Mouse (Mus musculus) MEL (cell line): Measurements from ENCODE around the gene Rpl26. TPM values are rescaled to one million over a fixed set of nuclear protein-coding genes. Genes with fewer than 3 reads are reported as not detected.
A peak's percentile ranks its signal among the peaks of the same experiment; 100 is the strongest.
"Not testable (repeated sequence)": the region's sequence is repeated elsewhere in the genome, so short reads cannot be mapped to it uniquely, and the experiment has no call there.

Source experiments
- DNase-seq: peaks from one replicate; pipeline ENCODE4 v3.0.0; 2011; ENCODE audit warnings: low read depth, low spot score
- H3K27ac ChIP-seq: 2 replicates; pipeline ENCODE4 v1.5.1; 2012; ENCODE audit warnings: low read depth, mild to moderate bottlenecking, control low read depth, low read length, moderate library complexity; ENCODE audit not compliant: control insufficient read depth
- H3K27me3 ChIP-seq, 2 experiments: fragments of 150-350 bp in 1 of 2; sonication (generic) in 1 of 2; 2 replicates each; pipeline ENCODE4 v1.6.1; 2012; ENCODE audit warnings: low read length in 2 of 2, mild to moderate bottlenecking in 2 of 2, improper control_type of control experiment in 1 of 2, moderate library complexity in 1 of 2; ENCODE audit not compliant: insufficient read depth in 2 of 2, control insufficient read depth in 1 of 2
- H3K36me3 ChIP-seq, 2 experiments: 2 replicates each; pipeline ENCODE4 v1.6.1; 2012 to 2014; ENCODE audit warnings: low read length in 2 of 2, improper control_type of control experiment in 1 of 2, inconsistent platforms in 1 of 2, mild to moderate bottlenecking in 1 of 2; ENCODE audit not compliant: insufficient read depth in 2 of 2, control insufficient read depth in 1 of 2
- H3K4me1 ChIP-seq, 2 experiments: fragments of 150-350 bp in 1 of 2; sonication (generic) in 1 of 2; 2 replicates each; pipeline ENCODE4 v1.6.1; 2012; ENCODE audit warnings: low read length in 2 of 2, improper control_type of control experiment in 1 of 2, mild to moderate bottlenecking in 1 of 2; ENCODE audit not compliant: insufficient read depth in 2 of 2, control insufficient read depth in 1 of 2
- H3K4me3 ChIP-seq, 2 experiments: fragments of 150-350 bp in 1 of 2; sonication (generic) in 1 of 2; 2 replicates each; pipeline ENCODE4 v1.5.1; 2012; ENCODE audit warnings: low read depth in 2 of 2, low read length in 2 of 2, mild to moderate bottlenecking in 2 of 2, moderate library complexity in 2 of 2, control low read depth in 1 of 2, improper control_type of control experiment in 1 of 2; ENCODE audit not compliant: control insufficient read depth in 1 of 2, insufficient read depth in 1 of 2
- H3K79me2 ChIP-seq: 2 replicates; pipeline ENCODE4 v1.6.1; 2012; ENCODE audit warnings: mild to moderate bottlenecking, low read length, moderate library complexity; ENCODE audit not compliant: control insufficient read depth, poor library complexity, insufficient read depth
- H3K9ac ChIP-seq: 2 replicates; pipeline ENCODE4 v1.6.1; 2012; ENCODE audit warnings: low read depth, mild to moderate bottlenecking, control low read depth, low read length, moderate library complexity; ENCODE audit not compliant: control insufficient read depth, poor library complexity, severe bottlenecking
- H3K9me3 ChIP-seq: fragments of 150-350 bp; sonication (generic); replicated peaks from 2 replicates; pipeline ENCODE4 v1.6.1; 2012; ENCODE audit warnings: mild to moderate bottlenecking, low read length, improper control_type of control experiment, moderate library complexity; ENCODE audit not compliant: insufficient read depth
- BHLHE40 ChIP-seq: IDR thresholded peaks from 2 replicates; pipeline ENCODE4 v1.6.1; 2012; ENCODE audit warnings: low read depth, mild to moderate bottlenecking, inconsistent platforms, low read length, improper control_type of control experiment, borderline replicate concordance
- EP300 ChIP-seq, 2 experiments: IDR thresholded peaks; 2 replicates each; pipeline ENCODE4 v1.6.1; 2011; ENCODE audit warnings: improper control_type of control experiment in 2 of 2, low read length in 2 of 2, low read depth in 1 of 2, mild to moderate bottlenecking in 1 of 2
- GABPA ChIP-seq: IDR thresholded peaks from 2 replicates; pipeline ENCODE4 v1.6.1; 2012; ENCODE audit warnings: low read depth, mild to moderate bottlenecking, inconsistent platforms, low read length, improper control_type of control experiment, moderate library complexity
- GATA1 ChIP-seq: IDR thresholded peaks from 2 replicates; pipeline ENCODE4 v1.6.1; 2011; ENCODE audit warnings: low read depth, low read length, improper control_type of control experiment
- HCFC1 ChIP-seq: IDR thresholded peaks from 2 replicates; pipeline ENCODE4 v1.6.1; 2012; ENCODE audit warnings: low read depth, mild to moderate bottlenecking, inconsistent platforms, low read length, improper control_type of control experiment, moderate library complexity
- JUND ChIP-seq: IDR thresholded peaks from 2 replicates; pipeline ENCODE4 v1.6.1; 2011; ENCODE audit warnings: low read depth, mild to moderate bottlenecking, improper control_type of control experiment, low read length
- MAZ ChIP-seq: IDR thresholded peaks from 2 replicates; pipeline ENCODE4 v1.6.1; 2012; ENCODE audit warnings: low read depth, mild to moderate bottlenecking, inconsistent platforms, low read length, improper control_type of control experiment
- MEF2A ChIP-seq: IDR thresholded peaks from 2 replicates; pipeline ENCODE4 v1.6.1; 2014; ENCODE audit warnings: low read depth, mild to moderate bottlenecking, inconsistent platforms, low read length, improper control_type of control experiment; ENCODE audit not compliant: poor library complexity, insufficient replicate concordance, severe bottlenecking; ENCODE audit errors: extremely low read depth
- MXI1 ChIP-seq: IDR thresholded peaks from 2 replicates; pipeline ENCODE4 v1.6.1; 2011; ENCODE audit warnings: mild to moderate bottlenecking, low read depth, low read length, improper control_type of control experiment
- MYC ChIP-seq: IDR thresholded peaks from 2 replicates; pipeline ENCODE4 v1.6.1; 2011; ENCODE audit warnings: low read depth, mild to moderate bottlenecking, low read length, improper control_type of control experiment, moderate library complexity
- NELFE ChIP-seq: IDR thresholded peaks from 2 replicates; pipeline ENCODE4 v1.6.1; 2011; ENCODE audit warnings: low read depth, low read length, improper control_type of control experiment
- POLR2A ChIP-seq, 2 experiments: IDR thresholded peaks; 2 replicates each; pipeline ENCODE4 v1.6.1; 2011 to 2012; ENCODE audit warnings: low read length in 2 of 2, mild to moderate bottlenecking in 2 of 2, control low read depth in 1 of 2, improper control_type of control experiment in 1 of 2, low read depth in 1 of 2, moderate library complexity in 1 of 2; ENCODE audit not compliant: control insufficient read depth in 1 of 2, insufficient read depth in 1 of 2, poor library complexity in 1 of 2
- SIN3A ChIP-seq: IDR thresholded peaks from 2 replicates; pipeline ENCODE4 v1.6.1; 2012; ENCODE audit warnings: low read length, improper control_type of control experiment, inconsistent platforms
- TBP ChIP-seq: IDR thresholded peaks from 2 replicates; pipeline ENCODE4 v1.8.0; 2011; ENCODE audit warnings: low read depth, low read length, improper control_type of control experiment
- TCF12 ChIP-seq: IDR thresholded peaks from 2 replicates; pipeline ENCODE4 v1.6.1; 2014; ENCODE audit warnings: low read depth, mild to moderate bottlenecking, inconsistent platforms, low read length, improper control_type of control experiment, moderate library complexity
- UBTF ChIP-seq: IDR thresholded peaks from 2 replicates; pipeline ENCODE4 v1.6.1; 2012; ENCODE audit warnings: low read depth, mild to moderate bottlenecking, inconsistent platforms, low read length, improper control_type of control experiment, moderate library complexity, borderline replicate concordance; ENCODE audit not compliant: insufficient read depth
- USF1 ChIP-seq: IDR thresholded peaks from 2 replicates; pipeline ENCODE4 v1.6.1; 2014; ENCODE audit warnings: low read depth, mild to moderate bottlenecking, inconsistent platforms, low read length, improper control_type of control experiment, moderate library complexity
- USF2 ChIP-seq, 2 experiments: IDR thresholded peaks; 2 replicates each; pipeline ENCODE4 v1.6.1; 2011 to 2012; ENCODE audit warnings: improper control_type of control experiment in 2 of 2, low read length in 2 of 2, borderline replicate concordance in 1 of 2, inconsistent platforms in 1 of 2, low read depth in 1 of 2, mild to moderate bottlenecking in 1 of 2; ENCODE audit not compliant: insufficient read depth in 1 of 2
- ZMIZ1 ChIP-seq: IDR thresholded peaks from 2 replicates; pipeline ENCODE4 v1.6.1; 2012; ENCODE audit warnings: low read depth, mild to moderate bottlenecking, inconsistent platforms, low read length, improper control_type of control experiment, moderate library complexity
- ZNF384 ChIP-seq: IDR thresholded peaks from 2 replicates; pipeline ENCODE4 v1.6.1; 2012; ENCODE audit warnings: low read depth, mild to moderate bottlenecking, inconsistent platforms, low read length, improper control_type of control experiment
- polyA plus RNA-seq, 2 experiments: library from polyadenylated mRNA; stranded (reverse) in 1 of 2; unstranded in 1 of 2; fragments of >175 nt in 1 of 2; fragments of >200 nt in 1 of 2; gene quantifications; 2 replicates each; pipeline versions ENCODE4 v1.2.1 to v1.2.4; 2012; ENCODE audit warnings: low replicate concordance in 2 of 2, low read depth in 1 of 2; ENCODE audit not compliant: insufficient read length in 2 of 2, insufficient read depth in 1 of 2, missing spikeins in 1 of 2
- total RNA-seq: library from RNA; depleted of rRNA; stranded (reverse); fragments of 300-350 nt; gene quantifications from 2 replicates; pipeline ENCODE4 v1.2.3, GENCODE M21; 2012

Rpl26 gene
- total and polyA plus RNA-seq, 3 experiments: 3,167 to 5,512 TPM; not detected in 1

DNA sequence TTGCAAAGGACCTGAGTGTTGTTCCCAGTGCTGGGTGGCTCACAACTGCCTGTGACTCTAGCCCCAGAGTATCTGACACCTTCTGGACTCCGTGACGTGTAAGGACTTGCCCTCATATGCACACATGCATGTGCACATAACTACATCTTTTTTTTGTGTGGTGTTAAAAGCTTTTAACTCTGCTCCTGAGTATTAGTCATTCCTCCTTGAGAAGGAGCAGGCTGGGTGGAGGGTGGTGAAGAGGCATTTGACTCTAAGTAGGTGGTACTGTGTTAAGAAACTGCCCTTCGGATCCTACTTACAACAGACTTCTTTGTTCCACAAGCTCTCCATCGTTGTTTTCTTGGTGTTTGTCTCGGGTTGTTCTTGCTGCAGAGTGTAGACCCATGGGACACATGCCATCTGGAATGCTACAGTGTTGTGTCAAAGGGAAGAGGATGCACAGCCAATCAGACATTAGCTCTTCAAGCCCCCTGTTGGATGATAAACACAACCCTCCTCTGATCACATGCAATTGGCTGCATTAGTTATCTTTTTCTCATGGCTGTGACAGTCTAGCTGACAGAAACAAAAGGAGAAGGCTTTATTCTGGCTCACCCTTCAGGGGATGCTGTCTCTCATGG is 32.6 kb downstream of the Rpl26 start:
- H3K4me3 ChIP-seq: no peak overlapping the region
- H3K27me3 ChIP-seq: peaks cover 0 to 2% of the 10 kb centered on the region in 2 experiments; a peak in 2 of 4 replicates
- H3K79me2 ChIP-seq: no peaks in the 10 kb centered on the region
- H3K9ac ChIP-seq: no peak overlapping the region
- TF ChIP-seq TCF12 (no peak), ZMIZ1 (no peak), MXI1 (no peak), MEF2A (no peak), EP300 (IDR thresholded peaks at IDR 0.05; ENCODE audit: low read depth in 1 of 2, low read length in 2 of 2) (no peak), MAZ (no peak), JUND (no peak), USF1 (no peak)
- TF ChIP-seq, all 39 proteins: peak for 0
- no peaks in the 10 kb centered on the region for H3K9me3 ChIP-seq
- peaks cover 0 to 4% of the 10 kb centered on the region in 2 experiments; a peak in 1 of 4 replicates for H3K4me1 ChIP-seq
- peaks cover 0 to under 1% of the 10 kb centered on the region in 2 experiments; a peak in 1 of 4 replicates for H3K36me3 ChIP-seq
- peak; percentile 41 for DNase-seq
- no peak overlapping the region for H3K27ac ChIP-seq

DNA sequence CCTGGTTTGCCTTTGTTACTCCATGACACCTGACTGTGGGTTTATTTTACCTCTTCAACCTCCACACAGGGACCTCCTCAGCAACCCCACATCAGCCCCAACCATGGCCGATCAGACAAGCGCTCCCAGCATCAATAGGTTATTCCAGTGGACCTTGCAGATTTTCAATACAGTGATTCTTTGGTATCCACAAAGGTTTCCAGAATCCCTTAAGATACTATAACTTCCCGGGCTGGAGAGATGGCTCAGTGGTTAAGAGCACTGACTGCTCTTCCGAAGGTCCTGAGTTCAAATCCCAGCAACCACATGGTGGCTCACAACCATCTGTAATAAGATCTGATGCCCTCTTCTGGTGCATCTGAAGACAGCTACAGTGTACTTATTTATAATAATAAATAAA is 35.6 kb downstream of the Rpl26 start:
- H3K27me3 ChIP-seq, H3K4me3 ChIP-seq, H3K9me3 ChIP-seq, H3K79me2 ChIP-seq, H3K36me3 ChIP-seq, H3K27ac ChIP-seq, H3K9ac ChIP-seq, DNase-seq: not testable (repeated sequence)
- H3K4me1 ChIP-seq: peaks cover 0 to 11% of the 10 kb centered on the region in 2 experiments; a peak in 1 of 4 replicates
- TF ChIP-seq TBP: peak; percentile 70

DNA sequence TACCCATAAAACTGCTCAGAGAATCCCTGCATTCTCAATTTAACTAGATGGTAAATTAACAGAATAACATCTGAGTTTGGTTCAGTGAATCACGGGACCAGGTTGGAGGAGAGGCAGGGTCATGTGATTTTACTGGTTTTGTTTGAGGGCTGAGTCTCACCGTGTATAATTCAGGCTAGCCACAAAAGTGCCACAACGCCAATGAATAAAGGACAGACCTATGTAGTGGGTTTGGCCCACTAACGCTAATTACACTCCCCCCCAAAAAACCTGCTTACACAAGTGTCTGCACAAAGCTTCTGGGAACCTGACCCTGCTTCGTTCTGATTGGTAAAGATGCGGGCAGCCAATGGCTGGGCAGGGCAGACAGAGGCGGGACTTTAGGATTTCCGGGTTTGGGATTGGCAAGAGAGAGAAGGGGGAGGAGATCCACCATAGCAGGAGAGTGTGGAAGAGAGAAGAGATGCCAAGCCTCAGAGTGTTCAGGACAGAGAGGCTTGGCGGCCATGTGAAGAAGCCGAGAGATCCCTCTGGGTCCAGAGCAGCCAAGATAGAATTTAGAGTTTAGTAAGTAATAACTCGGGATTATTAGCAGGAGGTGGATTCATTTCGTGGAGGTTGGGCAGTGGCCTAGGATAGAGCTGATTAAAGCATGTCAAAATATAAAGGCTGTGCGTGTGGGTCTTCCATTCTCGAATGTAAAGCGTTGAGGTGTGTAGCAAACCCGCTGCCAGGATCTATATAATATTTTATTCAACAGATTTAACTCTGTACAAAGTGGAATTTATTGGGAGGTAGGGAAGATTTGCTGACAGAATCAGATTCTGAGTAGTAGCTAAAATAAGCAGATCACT is 38.3 kb downstream of the Rpl26 start:
- Histone ChIP-seq H3K9ac (peak overlapping the region; percentile 59), H3K4me3 (peak overlapping the region; percentile 52 to 80), H3K79me2 (no peaks in the 10 kb centered on the region), H3K27me3 (no peaks in the 10 kb centered on the region; a peak in 1 of 4 replicates), H3K4me1 (peaks cover 0 to 11% of the 10 kb centered on the region in 2 experiments; a peak in 1 of 4 replicates), H3K9me3 (no peaks in the 10 kb centered on the region), H3K36me3 (peaks cover 0 to 9% of the 10 kb centered on the region in 2 experiments; a peak in 1 of 4 replicates), H3K27ac (peak overlapping the region; percentile 32; the same call in 1 of the 2 replicates)
- peak; percentile 97 for DNase-seq
- peak; percentile 59; the same call in 1 of the 2 replicates for TF ChIP-seq ZMIZ1
- TF ChIP-seq POLR2A (IDR thresholded peaks at IDR 0.05; ENCODE audit: control insufficient read depth in 1 of 2, insufficient read depth in 1 of 2, low read depth in 1 of 2, low read length in 2 of 2, poor library complexity in 1 of 2): peak; percentile 62 to 91; a peak in 3 of 4 replicates
- TF ChIP-seq HCFC1: peak; percentile 71
- TF ChIP-seq TCF12: no peak
- 0 out of 2 replicates have a peak, but pooled peaks have one; percentile 4 for TF ChIP-seq MYC
- no peak for TF ChIP-seq UBTF
- no peak for TF ChIP-seq GABPA
- TF ChIP-seq TBP: peak; percentile 74
- TF ChIP-seq USF2 (IDR thresholded peaks at IDR 0.05; ENCODE audit: borderline replicate concordance in 1 of 2, insufficient read depth in 1 of 2, low read depth in 1 of 2, low read length in 2 of 2): peak in 1 of 2 experiments; percentile 68; a peak in 1 of 4 replicates
- TF ChIP-seq BHLHE40: no peak
- TF ChIP-seq GATA1: 0 out of 2 replicates have a peak, but pooled peaks have one; percentile 2
- TF ChIP-seq MXI1: peak; percentile 67
- TF ChIP-seq NELFE: peak; percentile 78
- peak; percentile 46; the same call in 1 of the 2 replicates for TF ChIP-seq ZNF384
- TF ChIP-seq SIN3A: peak; percentile 80
- no peak for TF ChIP-seq MEF2A
